Mouse (Mus musculus) CD4-positive, CD25-positive, alpha-beta regulatory T cell (primary cell): ENCODE data around the gene Palm3. TPM values are rescaled to one million over a fixed set of nuclear protein-coding genes. Genes with fewer than 3 reads are reported as not detected.

Source experiments
- polyA plus RNA-seq: library from polyadenylated mRNA; unstranded; fragments of 100-300 nt; shearing (Covaris generic); gene quantifications from one replicate; pipeline ENCODE4 v1.2.1, GENCODE M21; 2017

Palm3 gene
- 14.5 TPM for polyA plus RNA-seq

DNA sequence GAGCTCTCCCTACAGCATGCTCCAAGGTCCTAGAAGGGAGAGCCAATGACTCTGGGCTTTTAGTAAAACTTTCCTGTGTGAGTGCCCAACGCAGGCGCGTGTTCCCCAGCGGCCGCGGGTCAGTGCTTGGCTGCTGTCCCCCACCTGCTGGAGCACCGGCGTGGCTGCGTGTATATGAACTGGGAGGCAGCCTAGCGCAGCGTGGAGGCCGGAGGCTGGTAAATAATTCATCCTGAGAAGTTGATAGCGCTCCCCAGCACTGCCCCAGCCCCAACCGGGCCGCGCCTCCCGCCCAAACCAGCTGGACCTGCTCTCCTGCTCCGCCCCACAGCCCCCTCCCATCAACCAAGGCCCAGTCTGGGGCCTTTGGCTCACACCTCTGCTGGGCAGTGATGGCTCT lies at the start of gene Palm3:
Palm3 (plus strand) TSS at position 376 of the 400 bp plus-strand sequence.

DNA sequence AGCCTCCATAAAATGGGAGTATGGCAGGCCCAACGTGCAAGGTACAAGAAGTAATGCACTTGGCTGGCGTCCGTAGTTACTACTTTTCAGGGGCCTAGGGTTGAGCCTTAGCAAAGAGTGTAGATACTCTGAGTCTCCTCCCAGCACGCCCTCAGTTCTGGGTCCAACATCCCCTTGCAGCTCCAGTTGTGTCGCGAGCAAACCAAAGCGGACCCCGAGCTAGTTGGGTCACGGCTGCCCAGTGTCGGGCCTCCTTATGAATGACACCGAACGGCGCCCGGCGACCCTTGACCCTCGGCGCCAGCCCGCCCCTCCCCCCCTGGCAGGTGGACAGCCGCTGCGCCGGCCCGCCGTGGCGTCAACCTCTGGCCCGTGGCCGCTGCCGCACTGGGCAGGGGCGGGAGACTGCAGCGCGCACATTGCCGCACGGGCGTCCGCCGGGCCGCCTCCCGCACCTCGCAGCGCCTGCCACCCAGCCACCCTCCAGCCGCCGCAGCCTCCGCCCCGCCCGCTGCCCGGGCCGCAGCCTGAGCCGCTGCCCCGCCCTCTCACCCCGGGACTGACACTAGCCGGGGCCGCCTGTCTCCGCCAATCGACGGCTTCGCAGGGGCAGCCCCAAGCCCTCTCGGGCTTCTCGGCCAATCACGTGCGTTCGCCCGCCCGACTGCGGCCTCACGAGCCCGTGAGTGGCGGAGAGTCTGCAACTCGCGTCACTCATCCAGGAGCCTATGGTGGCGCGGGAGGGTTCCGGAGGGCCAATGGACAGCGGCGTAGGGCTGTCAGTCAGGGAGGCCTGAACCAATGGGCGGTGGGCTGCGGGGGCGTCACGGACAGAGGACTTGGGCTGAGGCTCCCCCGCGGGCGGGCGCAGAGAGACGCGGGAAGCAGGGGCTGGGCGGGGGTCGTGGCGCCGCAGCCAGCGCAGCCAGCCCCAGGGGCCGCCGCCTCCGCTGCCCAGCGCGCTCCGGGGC lies 48.8 kb upstream of the Palm3 start, which contains the start of gene Prkaca:
Prkaca (plus strand) TSS at position 844 of the 971 bp plus-strand sequence.

DNA sequence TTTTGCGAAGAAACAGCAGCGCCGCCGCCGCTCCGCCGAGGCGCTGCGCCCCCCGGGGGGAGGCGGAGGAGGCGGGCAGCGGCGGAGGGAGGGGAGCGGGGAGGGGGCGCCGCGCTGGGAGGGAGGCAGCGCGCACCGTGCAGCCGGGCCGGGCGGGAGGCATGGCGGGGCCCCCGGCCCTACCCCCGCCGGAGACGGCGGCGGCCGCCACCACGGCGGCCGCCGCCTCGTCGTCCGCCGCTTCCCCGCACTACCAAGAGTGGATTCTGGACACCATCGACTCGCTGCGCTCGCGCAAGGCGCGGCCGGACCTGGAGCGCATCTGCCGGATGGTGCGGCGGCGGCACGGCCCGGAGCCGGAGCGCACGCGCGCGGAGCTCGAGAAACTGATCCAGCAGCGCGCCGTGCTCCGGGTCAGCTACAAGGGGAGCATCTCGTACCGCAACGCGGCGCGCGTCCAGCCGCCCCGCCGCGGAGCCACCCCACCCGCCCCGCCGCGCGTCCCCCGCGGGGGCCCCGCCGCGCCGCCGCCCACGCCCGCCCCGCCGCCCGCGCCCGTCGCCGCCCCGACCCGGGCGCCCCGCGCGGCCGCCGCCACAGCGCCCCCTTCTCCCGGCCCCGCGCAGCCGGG lies 23.6 kb upstream of the Palm3 start, which contains the start of gene Samd1:
Samd1 (plus strand) TSS at position 162 of the 631 bp plus-strand sequence.

DNA sequence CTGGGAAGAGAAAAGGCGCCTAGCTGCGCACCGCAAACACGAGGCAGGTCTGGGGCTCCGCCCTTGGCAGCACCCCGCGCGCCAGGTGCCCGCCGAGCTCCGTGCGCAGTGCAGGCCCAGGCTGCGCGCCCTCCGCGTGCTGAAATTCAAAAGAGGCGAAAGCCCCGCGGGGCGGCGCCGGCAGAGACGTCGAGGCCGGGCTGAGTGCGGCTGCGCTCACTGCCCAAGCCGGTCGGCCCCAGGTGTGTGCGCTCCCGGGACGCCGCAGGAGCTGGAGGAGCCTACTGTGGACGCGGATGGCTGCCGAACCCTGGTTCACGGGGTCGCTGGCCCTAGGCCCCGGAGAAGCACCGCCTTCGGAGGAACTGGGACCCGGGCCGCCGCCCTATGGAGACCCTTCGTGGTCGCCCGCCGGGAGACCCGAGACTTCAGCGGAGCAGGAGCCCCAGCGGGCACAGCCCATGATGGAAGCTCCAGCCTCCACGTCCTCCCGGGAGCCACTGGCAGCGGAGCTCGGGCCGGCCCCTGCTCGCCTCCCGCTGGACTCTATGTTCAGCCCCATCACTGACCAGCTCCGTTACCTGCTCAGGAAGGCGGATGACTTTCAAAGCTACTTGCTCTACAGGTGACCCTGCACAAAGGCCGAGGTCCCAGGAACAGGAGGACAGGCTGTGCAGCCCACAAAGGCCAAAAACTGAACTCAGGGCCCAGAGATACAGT lies 19.8 kb upstream of the Palm3 start, which contains the start of gene 1700067K01Rik:
1700067K01Rik (plus strand) TSS at position 222 of the 720 bp plus-strand sequence.

DNA sequence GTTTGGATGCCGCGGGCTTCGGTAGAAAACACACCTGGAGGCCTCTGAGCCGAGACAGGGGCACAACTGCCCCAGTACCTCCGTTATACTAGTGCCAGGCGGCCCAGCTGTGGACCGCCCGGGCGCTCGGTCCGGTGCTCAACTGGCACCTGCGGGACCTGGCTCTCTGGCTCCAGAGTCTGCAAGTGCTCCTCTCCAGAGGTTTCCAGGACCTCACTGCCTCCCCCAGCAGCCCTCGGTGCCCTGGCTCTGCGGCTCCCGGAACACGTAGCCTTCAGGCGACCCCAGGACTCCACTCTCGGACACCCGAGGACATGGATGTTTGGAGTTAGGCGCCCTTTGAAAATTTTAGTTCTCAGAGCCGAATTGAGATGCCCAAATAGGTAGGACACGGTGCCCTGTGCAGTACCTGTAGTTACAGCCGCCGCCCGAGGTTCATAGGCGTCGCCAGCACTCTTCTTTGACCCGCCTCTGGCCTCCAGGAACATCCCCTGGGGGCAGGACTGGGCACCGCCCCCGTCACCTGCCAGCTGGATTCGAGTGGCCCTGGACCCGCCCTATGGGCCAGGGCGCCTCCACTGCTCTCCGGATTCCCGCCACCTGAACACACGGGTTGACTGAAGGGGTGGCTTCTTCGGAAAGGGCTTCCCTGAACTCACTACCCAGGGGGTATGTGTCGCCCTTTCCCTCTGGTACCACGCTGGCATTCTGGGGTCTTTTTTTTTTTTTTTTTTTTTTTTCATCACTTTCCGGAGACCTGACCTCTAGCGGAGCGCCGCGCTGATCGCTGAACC lies 9.4 kb upstream of the Palm3 start, which contains the start of gene 2210011C24Rik:
2210011C24Rik (minus strand) TSS at position 467 of the 794 bp plus-strand sequence.

DNA sequence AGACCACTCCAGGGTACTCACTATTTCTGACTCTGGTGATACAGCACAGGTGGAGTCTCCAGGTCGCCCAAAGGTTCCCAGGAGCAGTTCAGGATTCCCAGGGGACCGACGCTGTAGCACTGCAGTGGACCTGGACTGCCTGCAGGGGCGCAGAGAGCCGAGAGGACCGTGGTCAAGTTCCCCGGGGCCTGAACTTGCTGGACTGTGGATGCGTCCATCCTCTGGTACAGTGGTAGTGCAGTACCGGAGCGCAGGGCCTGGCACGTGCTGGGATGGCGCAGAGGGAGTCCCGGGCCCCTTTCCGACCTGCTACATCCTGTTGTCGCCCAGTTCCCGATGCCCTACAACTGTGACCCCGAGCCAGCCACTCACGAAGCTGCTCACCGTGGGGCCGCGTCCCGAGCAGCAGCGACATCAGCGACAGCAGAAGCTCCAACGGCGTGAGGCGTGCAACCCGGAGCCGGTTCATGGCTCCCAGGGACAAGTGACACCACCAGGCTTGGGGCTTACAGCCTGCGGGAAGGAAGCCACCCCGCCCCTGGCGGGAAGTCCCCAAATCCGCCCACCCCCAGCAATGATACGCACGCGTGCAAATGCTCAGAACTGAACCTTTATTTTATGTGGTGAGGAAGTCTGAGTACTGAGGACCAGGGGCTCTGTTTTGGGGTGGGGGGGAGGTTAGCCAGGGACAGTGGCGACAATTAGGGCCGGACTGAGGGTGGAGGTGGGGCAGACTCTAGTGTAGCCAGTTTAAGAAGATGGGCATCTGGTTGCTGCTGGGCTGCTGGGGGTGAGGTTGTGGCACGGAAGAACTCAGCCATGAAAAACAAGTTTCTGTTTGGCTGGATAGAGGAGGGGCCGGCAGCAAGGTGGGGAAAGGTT lies 21.0 kb downstream of the Palm3 start, which contains the start of gene Il27ra:
Il27ra (minus strand) TSS at position 524 of the 882 bp plus-strand sequence.

DNA sequence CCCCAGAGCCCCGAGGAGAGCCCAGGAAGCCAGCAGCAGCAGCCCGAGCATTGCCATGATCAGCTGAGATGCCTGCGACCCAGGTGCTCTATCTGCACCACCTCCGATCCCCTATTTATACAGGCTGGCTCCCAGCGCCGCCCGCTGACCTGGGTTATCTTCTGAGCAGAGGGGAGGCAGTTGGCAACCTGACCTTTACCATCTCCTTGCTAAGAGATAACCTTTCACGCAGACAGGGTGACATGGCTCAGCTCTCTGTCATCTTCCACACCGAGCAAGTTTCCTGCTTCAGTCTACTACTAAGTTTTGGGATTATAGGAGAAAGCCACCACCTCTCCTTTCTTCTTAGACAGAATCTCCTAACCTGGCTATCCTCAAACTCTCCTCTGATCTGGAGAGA lies 23.6 kb downstream of the Palm3 start, which contains the start of gene Rln3:
Rln3 (minus strand) TSS at position 101 of the 400 bp plus-strand sequence.

DNA sequence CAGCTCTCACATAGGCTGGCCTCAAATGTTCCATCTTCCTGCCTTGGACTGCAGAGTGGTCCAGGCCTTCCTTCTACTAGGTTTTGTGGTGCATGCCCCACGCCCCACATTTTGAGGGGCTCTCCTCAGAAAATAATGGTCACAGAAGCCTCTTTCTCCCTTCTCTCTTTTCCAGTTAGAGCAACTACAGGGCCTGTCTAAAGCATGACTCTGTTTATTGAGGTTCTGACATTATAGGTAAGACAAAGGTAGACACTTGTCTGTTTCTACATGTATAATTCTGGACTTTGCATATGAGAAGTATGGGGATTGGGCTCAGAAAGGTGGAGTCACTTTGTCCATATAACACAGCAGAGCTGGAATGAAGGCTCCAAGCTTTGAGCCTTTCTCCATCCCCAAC lies 43.8 kb downstream of the Palm3 start, which contains the start of gene Gm10643:
Gm10643 (minus strand) TSS at position 101 of the 400 bp plus-strand sequence.

DNA sequence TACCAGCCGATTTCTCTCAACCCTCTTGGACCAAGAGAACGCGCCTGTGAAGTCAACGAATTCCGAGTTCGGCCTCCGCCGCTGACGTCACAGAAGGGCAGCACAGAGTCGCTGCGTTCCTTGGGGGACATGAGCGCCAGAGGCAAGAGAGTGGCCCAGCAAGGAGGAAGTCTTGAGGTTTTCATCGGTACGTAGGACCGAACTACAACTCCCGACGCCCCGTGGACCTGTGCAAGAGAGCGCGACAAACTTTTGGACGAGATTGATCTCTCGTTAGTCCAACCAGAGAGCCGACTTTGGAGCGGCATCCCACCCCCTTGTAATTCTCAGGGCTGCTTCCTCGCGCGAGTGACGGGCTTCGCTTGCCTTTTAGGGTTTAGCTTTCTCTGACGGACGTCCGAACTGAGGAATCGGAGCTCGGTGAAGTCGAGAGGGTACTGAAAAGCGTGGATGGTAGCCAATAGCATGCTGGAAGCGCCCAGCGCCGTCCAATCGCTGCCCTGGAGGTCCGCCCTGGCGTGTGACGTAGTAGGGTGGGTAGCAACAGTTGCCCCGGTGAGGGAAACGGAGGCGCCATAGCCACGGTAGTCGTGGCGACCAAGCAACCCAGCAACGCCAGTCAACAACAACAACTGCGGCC lies 45.1 kb downstream of the Palm3 start, which contains the start of gene Rfx1:
Rfx1 (plus strand) TSS at position 544 of the 640 bp plus-strand sequence.

Other genes with a start within 250 kb of the Palm3 start
- 8.6 TPM for gene Adgrl1, start 121.4 kb upstream of the Palm3 start, polyA plus RNA-seq
- gene Gm10644, start 66.3 kb upstream of the Palm3 start, polyA plus RNA-seq = 0.49 TPM
- 16.3 TPM for gene Asf1b, start 66.0 kb upstream of the Palm3 start, polyA plus RNA-seq
- gene Prkaca, start 48.5 kb upstream of the Palm3 start, polyA plus RNA-seq = 68.8 TPM
- gene Samd1, start 23.8 kb upstream of the Palm3 start, polyA plus RNA-seq = 16.4 TPM
- gene 1700067K01Rik, start 20.0 kb upstream of the Palm3 start, polyA plus RNA-seq = 0.54 TPM
- gene 2210011C24Rik, start 9.3 kb upstream of the Palm3 start, polyA plus RNA-seq = 1.3 TPM
- gene Il27ra, start 21.1 kb downstream of the Palm3 start, polyA plus RNA-seq = 361 TPM
- gene Rln3, start 23.5 kb downstream of the Palm3 start, polyA plus RNA-seq = 133 TPM
- 2.0 TPM for gene Gm10643, start 43.7 kb downstream of the Palm3 start, polyA plus RNA-seq
- gene Rfx1, start 45.4 kb downstream of the Palm3 start, polyA plus RNA-seq = 42.0 TPM
- 33.5 TPM for gene Dcaf15, start 83.3 kb downstream of the Palm3 start, polyA plus RNA-seq
- 11.6 TPM for gene Podnl1, start 104.5 kb downstream of the Palm3 start, polyA plus RNA-seq
- gene Cc2d1a, start 126.5 kb downstream of the Palm3 start, polyA plus RNA-seq = 46.5 TPM
- gene 4930432K21Rik, start 126.6 kb downstream of the Palm3 start, polyA plus RNA-seq = 2.3 TPM
- 0.75 TPM for gene Nanos3, start 163.7 kb downstream of the Palm3 start, polyA plus RNA-seq
- gene Zswim4, start 215.6 kb downstream of the Palm3 start, polyA plus RNA-seq = 14.7 TPM
- gene D8Ertd738e, start 228.2 kb downstream of the Palm3 start, polyA plus RNA-seq = 243 TPM
- 128 TPM for gene Mri1, start 235.9 kb downstream of the Palm3 start, polyA plus RNA-seq
- gene Ccdc130, start 248.9 kb downstream of the Palm3 start, polyA plus RNA-seq = 40.3 TPM